Comparison of ENCODE assay signal across 8 mouse cellular contexts in the genomic region with DNA sequence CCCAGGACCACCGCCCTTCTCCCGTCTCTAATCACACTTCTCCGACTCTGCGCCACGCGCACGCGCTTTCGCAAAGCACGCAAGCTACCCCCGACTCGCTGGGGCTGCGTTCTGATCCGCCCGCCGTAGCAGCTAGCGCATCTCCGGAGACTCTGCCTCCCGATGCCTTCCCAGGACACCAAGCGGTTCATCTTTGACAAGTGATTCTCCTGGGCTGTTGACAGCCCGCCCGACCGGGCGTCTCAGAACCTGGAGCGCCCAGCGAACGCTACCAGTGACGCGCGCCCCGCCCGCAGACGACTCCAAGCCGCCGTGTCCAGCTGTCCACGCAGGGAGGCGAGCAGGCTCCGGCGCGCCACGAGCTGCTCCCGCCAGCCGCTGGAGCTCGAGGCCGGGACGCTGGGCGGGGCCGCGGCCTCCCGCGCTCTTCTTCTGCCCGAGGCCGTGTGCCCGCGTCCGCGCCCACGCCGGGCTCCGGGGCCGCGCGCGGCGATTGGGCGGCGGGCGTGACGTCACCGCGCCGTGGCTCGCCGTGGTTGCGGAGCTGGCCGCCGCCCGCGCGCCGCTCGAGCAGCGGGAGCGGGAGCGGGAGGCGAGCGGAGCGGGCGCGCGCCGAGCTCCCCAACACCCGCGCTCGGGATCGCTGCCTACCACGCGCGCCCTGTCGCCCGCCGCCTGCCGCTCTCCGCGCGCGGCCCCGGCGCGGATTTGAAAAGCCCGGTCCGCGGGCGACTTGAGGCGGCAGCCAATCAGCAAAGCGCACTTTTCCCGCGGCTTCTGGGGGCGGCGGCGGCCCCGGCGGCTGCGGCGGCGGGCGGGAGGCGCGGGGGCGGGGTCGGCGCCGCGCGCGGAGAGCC. TPM values are rescaled to one million over a fixed set of nuclear protein-coding genes. Genes with fewer than 3 reads are reported as not detected.
DNase-seq lines count a peak whose midpoint lies in the region; ATAC-seq and TF ChIP-seq lines count a peak whose summit lies in the region.

TSS of gene Nsd2 (plus strand) at position 850 of the 857 bp plus-strand sequence.

- H3K36me3 ChIP-seq in E14TG2a.4 (ENCODE audit: insufficient read depth, low read length) = no peaks in the 10 kb centered on the region
- peaks cover 6% of the 10 kb centered on the region; the same call in 1 of the 2 replicates for H3K36me3 ChIP-seq in forebrain, embryonic 13.5 days (ENCODE audit: poor library complexity, severe bottlenecking)
- no peaks in the 10 kb centered on the region for H3K36me3 ChIP-seq in neural tube, embryonic 15.5 days

- under 1% methylated on average over 81 of the region's 136 CpGs for WGBS in forebrain, embryonic 13.5 days
- under 1% methylated on average over 101 of the region's 136 CpGs for WGBS in neural tube, embryonic 15.5 days

- TF ChIP-seq CTCF in E14TG2a.4 (conservative IDR thresholded peaks at IDR 0.05; ENCODE audit: low read length) = no peak

- intact Hi-C loops in heart, postnatal 10 days (cut with DNase I) = loop anchor here (2.0 kb wide), 2 partner anchors 37 to 115 kb away; partner anchors contain the start of gene Letm1

- ATAC-seq in forebrain, embryonic 13.5 days = peak; percentile 90
- peak; percentile 93 for ATAC-seq in neural tube, embryonic 15.5 days (ENCODE audit: low FRiP score)

- H3K27me3 ChIP-seq in E14TG2a.4 (ENCODE audit: insufficient read depth, low read length) = peaks cover 72% of the 10 kb centered on the region
- H3K27me3 ChIP-seq in forebrain, embryonic 13.5 days = no peaks in the 10 kb centered on the region
- H3K27me3 ChIP-seq in neural tube, embryonic 15.5 days (replicated peaks) = no peaks in the 10 kb centered on the region

- peak within 1 kb of the TSS; percentile 100 for H3K9ac ChIP-seq in forebrain, embryonic 13.5 days
- H3K9ac ChIP-seq in neural tube, embryonic 15.5 days (replicated peaks) = peak within 1 kb of the TSS; percentile 100

- H3K4me2 ChIP-seq in forebrain, embryonic 13.5 days = peak within 1 kb of the TSS; percentile 88
- peak within 1 kb of the TSS; percentile 82 for H3K4me2 ChIP-seq in neural tube, embryonic 15.5 days

- H3K27ac ChIP-seq in forebrain, embryonic 13.5 days = peak within 1 kb of the TSS; percentile 100
- H3K27ac ChIP-seq in neural tube, embryonic 15.5 days (replicated peaks) = peak within 1 kb of the TSS; percentile 99

- no peaks in the 10 kb centered on the region for H3K9me3 ChIP-seq in E14TG2a.4 (ENCODE audit: low read length)
- H3K9me3 ChIP-seq in forebrain, embryonic 13.5 days (replicated peaks) = no peaks in the 10 kb centered on the region
- H3K9me3 ChIP-seq in neural tube, embryonic 15.5 days (replicated peaks) = no peaks in the 10 kb centered on the region

- peak within 1 kb of the TSS; percentile 91 for H3K4me3 ChIP-seq in E14TG2a.4 (replicated peaks; ENCODE audit: low read length)
- peak within 1 kb of the TSS; percentile 100 for H3K4me3 ChIP-seq in forebrain, embryonic 13.5 days
- peak within 1 kb of the TSS; percentile 97 for H3K4me3 ChIP-seq in neural tube, embryonic 15.5 days (replicated peaks)

- peak; percentile 78 for DNase-seq in c-Kit-positive CD71-positive TER-119-positive erythroid progenitor cells, embryonic 14.5 days (ENCODE audit: low spot score)
- peak; percentile 88 to 92 for DNase-seq in heart, postnatal 10 days
- peak; percentile 93 for DNase-seq in layer of hippocampus, adult 11-12 months (ENCODE audit: low spot score)
- peak; percentile 85 to 88 for DNase-seq in lung, adult 18-20 months
- DNase-seq in testis, postnatal 14 days (ENCODE audit: low spot score) = peak; percentile 87

- H3K4me1 ChIP-seq in E14TG2a.4 (replicated peaks; ENCODE audit: low read depth, low read length) = peaks cover 38% of the 10 kb centered on the region
- peaks cover 43% of the 10 kb centered on the region for H3K4me1 ChIP-seq in forebrain, embryonic 13.5 days
- peaks cover 42% of the 10 kb centered on the region for H3K4me1 ChIP-seq in neural tube, embryonic 15.5 days

RNA-seq across cellular contexts. Expression of gene Nsd2, which starts in this region (rescaled TPM):
- 83.8 and 86.8 TPM in 2 replicates for polyA plus RNA-seq in forebrain, embryonic 13.5 days (2015; fragmentation: Nextera tagmentation; extraction: Ambion mirVana)
- 10 to 100 TPM; 54.4 to 66.9 TPM for total RNA-seq in heart, postnatal 10 days (2021)
- 56.7 and 61.8 TPM in 2 replicates for polyA plus RNA-seq in neural tube, embryonic 15.5 days (2015; fragmentation: Nextera tagmentation; extraction: Ambion mirVana)

Comparison
In these comparisons a context has a peak if more than half of its experiments do, and no peak if none do; other contexts are left out.
1. Peak in every context shown above with its lines: DNase-seq, ATAC-seq, H3K4me3 ChIP-seq and H3K27ac ChIP-seq.